Mouse (Mus musculus) CH12.LX (cell line): ENCODE results near the gene Mllt10. TPM values are rescaled to one million over a fixed set of nuclear protein-coding genes. Genes with fewer than 3 reads are reported as not detected.

Experiments
- DNase-seq: peaks from one replicate; pipeline ENCODE4 v3.0.0-alpha.2; 2013; ENCODE audit errors: extremely low read depth
- H3K27ac ChIP-seq: 2 replicates; pipeline ENCODE4 v1.5.1; 2012; ENCODE audit warnings: low read depth, mild to moderate bottlenecking, control low read depth, moderate library complexity; ENCODE audit not compliant: insufficient read depth
- H3K27me3 ChIP-seq: replicated peaks from 2 replicates; pipeline ENCODE3; 2012; ENCODE audit warnings: inconsistent platforms
- H3K36me3 ChIP-seq, 2 experiments: replicated peaks in 1 of 2; 2 replicates each; pipeline versions ENCODE3 to v1.6.1; 2012; ENCODE audit warnings: inconsistent platforms in 1 of 2, low read length in 1 of 2, mild to moderate bottlenecking in 1 of 2, mixed read lengths in 1 of 2, moderate library complexity in 1 of 2; ENCODE audit not compliant: control insufficient read depth in 1 of 2, insufficient read depth in 1 of 2
- H3K4me1 ChIP-seq, 2 experiments: 2 replicates each; pipeline ENCODE4 v1.6.1; 2012; ENCODE audit warnings: inconsistent platforms in 1 of 2, moderate library complexity in 1 of 2; ENCODE audit not compliant: insufficient read depth in 2 of 2, control insufficient read depth in 1 of 2
- H3K4me2 ChIP-seq: 2 replicates; pipeline ENCODE4 v1.6.1; 2012; ENCODE audit warnings: low read depth, mild to moderate bottlenecking, control low read depth; ENCODE audit not compliant: poor library complexity, insufficient read depth, severe bottlenecking
- H3K4me3 ChIP-seq, 3 experiments: fragments of 150-350 bp in 1 of 3; sonication (generic) in 1 of 3; replicated peaks in 1 of 3; 2 replicates each; pipeline versions ENCODE3 to v1.5.1; 2011 to 2012; ENCODE audit warnings: low read depth in 2 of 3, low read length in 2 of 3, mild to moderate bottlenecking in 2 of 3, moderate library complexity in 2 of 3, control low read depth in 1 of 3, improper control_type of control experiment in 1 of 3, inconsistent platforms in 1 of 3, mixed read lengths in 1 of 3; ENCODE audit not compliant: poor library complexity in 1 of 3
- H3K79me2 ChIP-seq: replicated peaks from 2 replicates; pipeline ENCODE4 v1.6.1; 2012; ENCODE audit warnings: mild to moderate bottlenecking, moderate library complexity; ENCODE audit not compliant: control insufficient read depth, poor library complexity, insufficient read depth, severe bottlenecking; ENCODE audit errors: extremely low read depth
- H3K9ac ChIP-seq: 2 replicates; pipeline ENCODE4 v1.6.1; 2012; ENCODE audit warnings: low read depth, mild to moderate bottlenecking, control low read depth, moderate library complexity; ENCODE audit not compliant: insufficient read depth
- H3K9me3 ChIP-seq: replicated peaks from 2 replicates; pipeline ENCODE3; 2012; ENCODE audit warnings: low read length, inconsistent platforms, mixed read lengths
- BHLHE40 ChIP-seq: IDR thresholded peaks from 2 replicates; pipeline ENCODE4 v1.6.1; 2011; ENCODE audit warnings: mild to moderate bottlenecking, low read depth, low read length, improper control_type of control experiment
- CHD1 ChIP-seq: IDR thresholded peaks from 2 replicates; pipeline ENCODE4 v1.6.1; 2012; ENCODE audit warnings: low read depth, low read length, improper control_type of control experiment, inconsistent platforms
- CHD2 ChIP-seq: IDR thresholded peaks from 2 replicates; pipeline ENCODE4 v1.6.1; 2011; ENCODE audit warnings: low read length, improper control_type of control experiment
- ETS1 ChIP-seq: conservative IDR thresholded peaks from 2 replicates; pipeline ENCODE4 v1.6.1; 2012; ENCODE audit warnings: low read depth, mild to moderate bottlenecking, inconsistent platforms, low read length, improper control_type of control experiment, moderate library complexity
- GABPA ChIP-seq: IDR thresholded peaks from 2 replicates; pipeline ENCODE4 v1.6.1; 2012; ENCODE audit warnings: low read depth, low read length, improper control_type of control experiment, inconsistent platforms; ENCODE audit not compliant: insufficient replicate concordance
- IRF4 ChIP-seq: IDR thresholded peaks from 2 replicates; pipeline ENCODE4 v1.6.1; 2014; ENCODE audit warnings: low read depth, mild to moderate bottlenecking, inconsistent platforms, low read length, improper control_type of control experiment
- JUN ChIP-seq: IDR thresholded peaks from 2 replicates; pipeline ENCODE4 v1.6.1; 2011; ENCODE audit warnings: low read depth, mild to moderate bottlenecking, low read length, improper control_type of control experiment, moderate library complexity; ENCODE audit not compliant: insufficient read depth
- MAFK ChIP-seq: IDR thresholded peaks from 2 replicates; pipeline ENCODE4 v1.6.1; 2011; ENCODE audit warnings: low read length, improper control_type of control experiment; ENCODE audit not compliant: insufficient replicate concordance
- MAX ChIP-seq: IDR thresholded peaks from 2 replicates; pipeline ENCODE4 v1.6.1; 2011; ENCODE audit warnings: low read length, improper control_type of control experiment
- MAZ ChIP-seq: IDR thresholded peaks from 2 replicates; pipeline ENCODE4 v1.6.1; 2012; ENCODE audit warnings: low read depth, mild to moderate bottlenecking, inconsistent platforms, low read length, improper control_type of control experiment, moderate library complexity
- MEF2A ChIP-seq: IDR thresholded peaks from 2 replicates; pipeline ENCODE4 v1.6.1; 2014; ENCODE audit warnings: low read depth, mild to moderate bottlenecking, inconsistent platforms, low read length, improper control_type of control experiment, borderline replicate concordance
- MXI1 ChIP-seq: IDR thresholded peaks from 2 replicates; pipeline ENCODE4 v1.6.1; 2011; ENCODE audit warnings: mild to moderate bottlenecking, low read depth, low read length, improper control_type of control experiment
- NELFE ChIP-seq: IDR thresholded peaks from 2 replicates; pipeline ENCODE4 v1.6.1; 2011; ENCODE audit warnings: low read depth, low read length, improper control_type of control experiment
- POLR2A ChIP-seq: IDR thresholded peaks from 2 replicates; pipeline ENCODE4 v1.6.1; 2011; ENCODE audit warnings: low read depth, mild to moderate bottlenecking, improper control_type of control experiment, low read length
- SMC3 ChIP-seq: IDR thresholded peaks from 2 replicates; pipeline ENCODE4 v1.6.1; 2011; ENCODE audit warnings: low read depth, low read length, improper control_type of control experiment
- TBP ChIP-seq: conservative IDR thresholded peaks from 2 replicates; pipeline ENCODE4 v1.6.1; 2011; ENCODE audit warnings: low read depth, low read length, improper control_type of control experiment
- USF1 ChIP-seq: IDR thresholded peaks from 2 replicates; pipeline ENCODE4 v1.6.1; 2014; ENCODE audit warnings: low read depth, mild to moderate bottlenecking, inconsistent platforms, low read length, improper control_type of control experiment
- USF2 ChIP-seq: conservative IDR thresholded peaks from 2 replicates; pipeline ENCODE4 v1.6.1; 2011; ENCODE audit warnings: low read depth, low read length, improper control_type of control experiment
- ZMIZ1 ChIP-seq: IDR thresholded peaks from 2 replicates; pipeline ENCODE4 v1.6.1; 2012; ENCODE audit warnings: low read depth, mild to moderate bottlenecking, inconsistent platforms, low read length, improper control_type of control experiment
- ZNF384 ChIP-seq: IDR thresholded peaks from 2 replicates; pipeline ENCODE4 v1.6.1; 2012; ENCODE audit warnings: low read depth, low read length, improper control_type of control experiment, inconsistent platforms
- dilution Hi-C: fragments of 300-500 bp; cut with MboI; formaldehyde crosslinking; loops from 2 replicates; pipeline ENCODE4 v1.14.3; 2020; ENCODE audit warnings: low sequenced_read_pairs; ENCODE audit not compliant: extremely low pct_unique_long_range_greater_than_20kb, extremely low pct_ligation_motif_present
- in situ Hi-C: fragments of 300-500 bp; cut with MboI; formaldehyde crosslinking; loops from 3 replicates; pipeline ENCODE4 v1.14.3; 2019; ENCODE audit warnings: low sequenced_read_pairs, low pct_ligation_motif_present, low pct_unique_long_range_greater_than_20kb, mixed read lengths
- polyA plus RNA-seq: library from polyadenylated mRNA; unstranded; fragments of >175 nt; gene quantifications from 2 replicates; pipeline ENCODE4 v1.2.1, GENCODE M21; 2012; ENCODE audit warnings: low read depth; ENCODE audit not compliant: insufficient read length
- total RNA-seq, 2 experiments: library from RNA; depleted of rRNA; stranded (reverse); fragments of 300-350 nt in 1 of 2; fragments of >200 nt in 1 of 2; gene quantifications; 2 replicates each; pipeline ENCODE4 v1.2.3; 2012 to 2014

Mllt10 gene
- total and polyA plus RNA-seq, 3 experiments = 22.0 to 39.2 (median 27.2) TPM

GRCm38 (mm10) chr2:18176235-18176634, 121.2 kb downstream of the Mllt10 start:
- H3K9me3 ChIP-seq = no peaks in the 10 kb centered on the region
- TF ChIP-seq TBP = no peak
- no peak for TF ChIP-seq IRF4
- TF ChIP-seq ETS1 = no peak
- TF ChIP-seq NELFE = no peak
- TF ChIP-seq POLR2A = no peak
- TF ChIP-seq MAX = no peak
- TF ChIP-seq MXI1 = no peak
- no peak for TF ChIP-seq CHD1
- TF ChIP-seq BHLHE40 = no peak
- no peak for TF ChIP-seq MAZ
- peaks cover 22 to 63% of the 10 kb centered on the region in 2 experiments for H3K36me3 ChIP-seq
- peaks cover 5 to 18% of the 10 kb centered on the region in 2 experiments; a peak in 2 of 4 replicates for H3K4me1 ChIP-seq
- H3K27ac ChIP-seq = no peak overlapping the region
- H3K9ac ChIP-seq = no peak overlapping the region
- no peak overlapping the region for H3K4me2 ChIP-seq
- no peak for DNase-seq
- dilution Hi-C loops = no loop called here
- no peak overlapping the region for H3K4me3 ChIP-seq
- in situ Hi-C loops = no loop called here
- no peaks in the 10 kb centered on the region for H3K79me2 ChIP-seq
- H3K27me3 ChIP-seq = no peaks in the 10 kb centered on the region

- no peak overlapping the region for H3K9ac ChIP-seq
- peaks cover 31 to 78% of the 10 kb centered on the region in 2 experiments for H3K36me3 ChIP-seq
- H3K27me3 ChIP-seq = no peaks in the 10 kb centered on the region
- no peak overlapping the region for H3K4me2 ChIP-seq
- H3K27ac ChIP-seq = no peak overlapping the region
- TF ChIP-seq ZNF384 = no peak
- no peak for TF ChIP-seq USF1
- TF ChIP-seq CHD2 = no peak
- no peak for TF ChIP-seq ZMIZ1
- no peak for TF ChIP-seq TBP
- TF ChIP-seq GABPA = no peak
- TF ChIP-seq NELFE = no peak
- TF ChIP-seq USF2 = no peak
- no peak for TF ChIP-seq MAFK
- TF ChIP-seq MEF2A = no peak
- TF ChIP-seq SMC3 = no peak
- TF ChIP-seq JUN = no peak
- no peak for TF ChIP-seq CHD1
- no peak for DNase-seq
- H3K4me1 ChIP-seq = peaks cover 5 to 28% of the 10 kb centered on the region in 2 experiments; a peak in 2 of 4 replicates
- H3K79me2 ChIP-seq = no peaks in the 10 kb centered on the region; the same call in 1 of the 2 replicates
- in situ Hi-C loops = loop anchor here (10.0 kb wide), 1 partner anchor 146 kb away; the partner anchor contains the start of gene A930004D18Rik
- dilution Hi-C loops = no loop called here
- no peak overlapping the region for H3K4me3 ChIP-seq
- H3K9me3 ChIP-seq = no peaks in the 10 kb centered on the region
Observed at GRCm38 (mm10) chr2:18180323-18180722, 125.3 kb downstream of the Mllt10 start.
